Mouse (Mus musculus) cerebral cortex, adult 2 months (tissue): ENCODE measurements around the gene Ssxb3.

Experiments
- WGBS: fragments of 180-500 bp; shearing (Covaris S2); methylation state at CpG from one replicate; pipeline ENCODE4 v1.1.7; 2018; 5-methylcytosine and 5-hydroxymethylcytosine counted together

The Ssxb3 gene

GRCm38 (mm10) chrX:8591716-8592115, at the start of gene Ssxb3:
Ssxb3 (minus strand) TSS chrX:8591816.
- WGBS: 33% methylated on average over 1 of the region's 1 CpGs

GRCm38 (mm10) chrX:8548155-8548554, 43.5 kb downstream of the Ssxb3 start, which contains the start of gene Ssxb6:
Ssxb6 (minus strand) TSS chrX:8548255.
- 65% methylated on average over 4 of the region's 4 CpGs for WGBS
